Comparison of ENCODE assay signal across 7 mouse cellular contexts in genomic region chr5:136790570-136791196, GRCm38 (mm10).
DNase-seq lines count a peak whose midpoint lies in the region; ATAC-seq lines count a peak whose summit lies in the region.

No protein-coding gene starts in this region.

- intact Hi-C loops in gastrocnemius, postnatal 36 days (cut with DNase I): loop anchor here (1.0 to 5.0 kb wide), 2 partner anchors 52 to 91 kb away; no protein-coding TSS in a partner anchor
- intact Hi-C loops in left cerebral cortex, postnatal 25 days (cut with DNase I): loop anchor here (1.0 kb wide), 1 partner anchor 91 kb away; no protein-coding TSS in a partner anchor

- H3K9ac ChIP-seq in intestine, embryonic 16.5 days (ENCODE audit: low read depth, low read length): no peak overlapping the region
- H3K9ac ChIP-seq in midbrain, embryonic 14.5 days (replicated peaks; ENCODE audit: low read length): no peak overlapping the region

- no peaks in the 10 kb centered on the region; the same call in 1 of the 2 replicates for H3K4me1 ChIP-seq in intestine, embryonic 16.5 days (ENCODE audit: control insufficient read depth, insufficient read depth, low read length)
- H3K4me1 ChIP-seq in midbrain, embryonic 14.5 days (ENCODE audit: control insufficient read depth, insufficient read depth, low read length): no peaks in the 10 kb centered on the region

- no peaks in the 10 kb centered on the region for H3K27me3 ChIP-seq in intestine, embryonic 16.5 days (replicated peaks; ENCODE audit: control insufficient read depth, insufficient read depth, low read length)
- H3K27me3 ChIP-seq in midbrain, embryonic 14.5 days (ENCODE audit: control insufficient read depth, insufficient read depth, low read length): no peaks in the 10 kb centered on the region

- no peak overlapping the region for H3K4me2 ChIP-seq in intestine, embryonic 16.5 days (ENCODE audit: low read depth, low read length)
- H3K4me2 ChIP-seq in midbrain, embryonic 14.5 days (ENCODE audit: low read length): 0 out of 2 replicates have a peak overlapping the region, but pooled peaks have one; percentile 19

- ATAC-seq in intestine, embryonic 16.5 days: peak; percentile 81
- ATAC-seq in midbrain, embryonic 14.5 days (ENCODE audit: low FRiP score, low TSS enrichment): peak; percentile 90; the same call in 1 of the 2 replicates

- no peak overlapping the region for H3K27ac ChIP-seq in intestine, embryonic 16.5 days (ENCODE audit: low read length)
- H3K27ac ChIP-seq in midbrain, embryonic 14.5 days (replicated peaks; ENCODE audit: low read depth, low read length): no peak overlapping the region; the same call in 1 of the 2 replicates

- peak; percentile 62 for DNase-seq in adrenal gland, adult 8-10 months
- DNase-seq in embryo, embryonic 11 days: peak; percentile 94
- peak; percentile 83 to 87 for DNase-seq in gastrocnemius, postnatal 36 days
- peak; percentile 91 to 93 for DNase-seq in left cerebral cortex, postnatal 25 days (ENCODE audit: low spot score in 2 of 2)
- DNase-seq in midbrain, embryonic 14.5 days: peak; percentile 98
- peak; percentile 62 to 87 for DNase-seq in spleen, adult 18-20 months

- 13% methylated on average over 11 of the region's 11 CpGs for WGBS in intestine, embryonic 16.5 days
- 13% methylated on average over 11 of the region's 11 CpGs for WGBS in midbrain, embryonic 14.5 days

- no peaks in the 10 kb centered on the region for H3K9me3 ChIP-seq in intestine, embryonic 16.5 days (ENCODE audit: control insufficient read depth, low read length)
- H3K9me3 ChIP-seq in midbrain, embryonic 14.5 days (ENCODE audit: control insufficient read depth, low read length): no peaks in the 10 kb centered on the region

- H3K4me3 ChIP-seq in intestine, embryonic 16.5 days (ENCODE audit: low read length): no peak overlapping the region
- no peak overlapping the region for H3K4me3 ChIP-seq in midbrain, embryonic 14.5 days (replicated peaks; ENCODE audit: low read depth, low read length)

- H3K36me3 ChIP-seq in intestine, embryonic 16.5 days (ENCODE audit: control insufficient read depth, insufficient read depth, low read length): no peaks in the 10 kb centered on the region
- H3K36me3 ChIP-seq in midbrain, embryonic 14.5 days (ENCODE audit: control insufficient read depth, insufficient read depth, low read length): no peaks in the 10 kb centered on the region
